Mouse (Mus musculus) liver, adult 2 months (tissue): ENCODE measurements around the gene Gm39566.

Experiments
- CTCF ChIP-seq: fragments of 200-500 bp; IDR thresholded peaks from 2 replicates; pipeline ENCODE4 v1.5.1; 2011; ENCODE audit warnings: low read depth, low read length, control low read depth
- POLR2A ChIP-seq: fragments of 200-500 bp; IDR thresholded peaks from 2 replicates; pipeline ENCODE4 v1.6.1; 2011; ENCODE audit warnings: low read length, control low read depth; ENCODE audit not compliant: insufficient read depth; ENCODE audit errors: extremely low read depth

DNA sequence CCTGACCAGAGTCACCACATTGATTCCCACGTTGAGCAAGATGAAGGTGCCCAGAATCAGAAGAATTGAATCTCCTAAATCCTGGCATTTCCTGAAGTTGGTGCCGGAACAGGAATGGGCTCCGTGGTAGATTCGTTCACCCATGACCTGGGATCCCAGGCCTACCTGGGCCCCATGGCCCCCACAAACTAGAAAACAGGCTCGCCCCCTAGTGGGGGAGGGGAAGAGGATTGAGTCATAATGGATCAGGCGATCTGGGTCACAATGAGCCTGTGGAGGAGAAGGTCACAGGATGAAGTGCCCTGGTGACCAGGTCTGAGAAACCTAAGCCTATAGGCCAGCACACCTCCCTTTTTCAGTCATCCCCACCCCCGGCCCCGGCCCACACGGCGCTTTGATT is at the start of gene Gm39566:
- TF ChIP-seq CTCF (no peak), POLR2A (no peak)
